Mouse (Mus musculus) G1E (cell line): ENCODE data around the gene Calr.

Experiments
- CTCF ChIP-seq: IDR thresholded peaks from 2 replicates; pipeline ENCODE4 v1.5.1; 2012; ENCODE audit warnings: low read depth, low read length, inconsistent platforms, mixed read lengths
- GATA1 ChIP-seq: IDR thresholded peaks from 2 replicates; pipeline ENCODE4 v1.6.1; 2012; ENCODE audit warnings: borderline replicate concordance, low read length, inconsistent platforms, mixed read lengths
- GATA2 ChIP-seq: IDR thresholded peaks from 2 replicates; pipeline ENCODE4 v1.6.1; 2012; ENCODE audit warnings: low read depth, low read length, inconsistent platforms, borderline replicate concordance
- TAL1 ChIP-seq: conservative IDR thresholded peaks from 2 replicates; pipeline ENCODE4 v1.6.1; 2012; ENCODE audit warnings: low read depth, low read length, inconsistent platforms, mixed read lengths

DNA sequence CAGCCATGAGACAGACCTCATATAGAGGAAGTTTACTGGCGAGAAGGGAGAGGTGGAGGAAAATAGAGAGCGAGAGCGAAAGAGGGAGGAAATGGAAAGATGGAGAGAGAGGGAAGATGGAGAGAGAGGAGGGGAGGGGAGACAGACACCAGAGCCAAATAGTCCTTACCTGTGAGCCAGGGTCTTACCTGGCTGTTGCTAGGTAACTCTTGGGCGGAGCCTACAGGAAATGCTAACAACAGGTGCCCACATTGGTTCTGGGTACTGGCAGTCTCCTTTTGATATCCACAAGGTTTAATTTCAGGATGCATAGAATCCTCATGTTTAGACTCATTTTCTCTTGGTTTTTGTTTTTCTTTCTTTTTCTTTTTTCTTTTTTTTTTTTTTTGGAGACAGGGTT, 26.3 kb upstream of the Calr start:
- TF ChIP-seq CTCF = no peak
- TF ChIP-seq TAL1 = no peak
- TF ChIP-seq GATA1 = no peak
- TF ChIP-seq GATA2 = no peak
